Mouse (Mus musculus) lung, embryonic 16.5 days (tissue): Measurements from ENCODE around the gene Noxo1. TPM values are rescaled to one million over a fixed set of nuclear protein-coding genes. Genes with fewer than 3 reads are reported as not detected.
"Not testable (repeated sequence)": the region's sequence is repeated elsewhere in the genome, so short reads cannot be mapped to it uniquely, and the experiment has no call there.

ENCODE experiments used
- ATAC-seq: fragments of 200-750 bp; cut with Nextera tagmentation; 2 replicates; pipeline ENCODE4 v1.8.0; 2017; ENCODE audit warnings: low read depth, mild to moderate bottlenecking, moderate library complexity
- H3K27ac ChIP-seq: fragments of 300-500 bp; sonication (generic); 2 replicates; pipeline ENCODE4 v1.5.1; 2014; ENCODE audit warnings: mild to moderate bottlenecking, control low read depth, low read length
- H3K27me3 ChIP-seq: fragments of 300-500 bp; sonication (generic); 2 replicates; pipeline ENCODE4 v1.6.1; 2014; ENCODE audit warnings: low read depth, low read length, mixed read lengths; ENCODE audit not compliant: control insufficient read depth, insufficient read depth
- H3K36me3 ChIP-seq: fragments of 300-500 bp; sonication (generic); 2 replicates; pipeline ENCODE4 v1.6.1; 2014; ENCODE audit warnings: low read length; ENCODE audit not compliant: control insufficient read depth, insufficient read depth
- H3K4me1 ChIP-seq: fragments of 300-500 bp; sonication (generic); replicated peaks from 2 replicates; pipeline ENCODE4 v1.6.1; 2014; ENCODE audit warnings: low read length, mixed read lengths; ENCODE audit not compliant: control insufficient read depth, insufficient read depth
- H3K4me2 ChIP-seq: fragments of 300-500 bp; sonication (generic); 2 replicates; pipeline ENCODE4 v1.6.1; 2014; ENCODE audit warnings: low read depth, low read length, control low read depth
- H3K4me3 ChIP-seq: fragments of 300-500 bp; sonication (generic); 2 replicates; pipeline ENCODE4 v1.5.1; 2014; ENCODE audit warnings: mild to moderate bottlenecking, low read length, control low read depth
- H3K9ac ChIP-seq: fragments of 300-500 bp; sonication (generic); 2 replicates; pipeline ENCODE4 v1.6.1; 2014; ENCODE audit warnings: low read length, control low read depth
- H3K9me3 ChIP-seq: fragments of 300-500 bp; sonication (generic); 2 replicates; pipeline ENCODE4 v1.6.1; 2016; ENCODE audit warnings: low read length; ENCODE audit not compliant: control insufficient read depth
- WGBS: fragments of 180-500 bp; shearing (Covaris S2); extraction: QIAGEN DNeasy Blood & Tissue Kit; methylation state at CpG from one replicate; pipeline ENCODE4 v1.1.7; 2014; 5-methylcytosine and 5-hydroxymethylcytosine counted together
- polyA plus RNA-seq: library from polyadenylated mRNA; unstranded; fragments of >200 nt; fragmentation: Nextera tagmentation; extraction: Ambion mirVana; gene quantifications from 2 replicates; pipeline ENCODE4 v1.2.1, GENCODE M21; 2015

Noxo1 gene
- polyA plus RNA-seq, 1 experiment from 2014 or later, result 4.2 TPM

- Histone ChIP-seq H3K4me2 (peak overlapping the region; percentile 88), H3K4me1 (peaks cover 31% of the 10 kb centered on the region), H3K4me3 (peak overlapping the region; percentile 92), H3K27ac (peak overlapping the region; percentile 80; the same call in 1 of the 2 replicates), H3K36me3 (peaks cover 18% of the 10 kb centered on the region), H3K9ac (peak overlapping the region; percentile 85)
- H3K9me3 ChIP-seq, ATAC-seq, H3K27me3 ChIP-seq: not testable (repeated sequence)
- under 1% methylated on average over 10 of the region's 11 CpGs for WGBS
Measured at GRCm38 (mm10) chr17:24720616-24721015, 24.6 kb downstream of the Noxo1 start.

GRCm38 (mm10) chr17:24721383-24721955 is 25.4 kb downstream of the Noxo1 start:
- not testable (repeated sequence) for ATAC-seq, H3K9me3 ChIP-seq, H3K27ac ChIP-seq, H3K27me3 ChIP-seq
- Histone ChIP-seq H3K4me3 (peak overlapping the region; percentile 92), H3K9ac (peak overlapping the region; percentile 65), H3K4me2 (peak overlapping the region; percentile 88), H3K36me3 (peaks cover 14% of the 10 kb centered on the region), H3K4me1 (peaks cover 31% of the 10 kb centered on the region)
- 34% methylated on average over 7 of the region's 7 CpGs for WGBS

- Histone ChIP-seq H3K36me3 (peaks cover 12% of the 10 kb centered on the region), H3K27ac (no peak overlapping the region), H3K27me3 (no peaks in the 10 kb centered on the region), H3K4me1 (peaks cover 31% of the 10 kb centered on the region), H3K4me3 (no peak overlapping the region), H3K9ac (0 out of 2 replicates have a peak overlapping the region, but pooled peaks have one; percentile 37), H3K9me3 (no peaks in the 10 kb centered on the region), H3K4me2 (peak overlapping the region; percentile 89)
- no peak for ATAC-seq
- 29% methylated on average over 13 of the region's 13 CpGs for WGBS
Measured at GRCm38 (mm10) chr17:24722220-24722924, 26.3 kb downstream of the Noxo1 start.

GRCm38 (mm10) chr17:24723122-24723880 is 27.3 kb downstream of the Noxo1 start:
- ATAC-seq, result no peak
- peak overlapping the region; percentile 89 for H3K4me2 ChIP-seq
- H3K4me3 ChIP-seq, result peak overlapping the region; percentile 93
- H3K9me3 ChIP-seq, result no peaks in the 10 kb centered on the region
- H3K4me1 ChIP-seq, result peaks cover 31% of the 10 kb centered on the region
- peak overlapping the region; percentile 94 for H3K9ac ChIP-seq
- peaks cover 12% of the 10 kb centered on the region for H3K36me3 ChIP-seq
- H3K27me3 ChIP-seq, result no peaks in the 10 kb centered on the region
- under 1% methylated on average over 12 of the region's 12 CpGs for WGBS
- H3K27ac ChIP-seq, result peak overlapping the region; percentile 84

GRCm38 (mm10) chr17:24723881-24724180 is 27.8 kb downstream of the Noxo1 start:
- no peak for ATAC-seq
- Histone ChIP-seq H3K27me3 (no peaks in the 10 kb centered on the region), H3K36me3 (peaks cover 12% of the 10 kb centered on the region), H3K4me3 (peak overlapping the region; percentile 93), H3K9me3 (no peaks in the 10 kb centered on the region), H3K4me1 (peaks cover 26% of the 10 kb centered on the region), H3K9ac (peak overlapping the region; percentile 94), H3K27ac (peak overlapping the region; percentile 84), H3K4me2 (peak overlapping the region; percentile 89)
- WGBS, result under 1% methylated on average over 15 of the region's 15 CpGs

GRCm38 (mm10) chr17:24724184-24724583 is 28.1 kb downstream of the Noxo1 start, which contains the start of gene Ndufb10:
TSS of gene Ndufb10 (minus strand) at chr17:24724478.
- Histone ChIP-seq H3K36me3 (peaks cover 12% of the 10 kb centered on the region), H3K4me1 (peaks cover 24% of the 10 kb centered on the region), H3K27me3 (no peaks in the 10 kb centered on the region), H3K27ac (peak within 1 kb of the TSS; percentile 84), H3K4me3 (peak within 1 kb of the TSS; percentile 93), H3K9me3 (no peaks in the 10 kb centered on the region), H3K4me2 (peak within 1 kb of the TSS; percentile 89), H3K9ac (peak within 1 kb of the TSS; percentile 94)
- ATAC-seq, result peak; percentile 79
- under 1% methylated on average over 30 of the region's 30 CpGs for whole genome bisulfite sequencing

- no peak overlapping the region for H3K9ac ChIP-seq
- H3K27ac ChIP-seq, result no peak overlapping the region
- no peak overlapping the region for H3K4me3 ChIP-seq
- no peak overlapping the region for H3K4me2 ChIP-seq
- no peaks in the 10 kb centered on the region for H3K27me3 ChIP-seq
- ATAC-seq, result no peak
- H3K4me1 ChIP-seq, result peaks cover 24% of the 10 kb centered on the region
- H3K36me3 ChIP-seq, result peaks cover 12% of the 10 kb centered on the region
- WGBS, result 73% methylated on average over 3 of the region's 3 CpGs
- H3K9me3 ChIP-seq, result no peaks in the 10 kb centered on the region
Measured at GRCm38 (mm10) chr17:24725637-24726390, 29.8 kb downstream of the Noxo1 start.

GRCm38 (mm10) chr17:24727618-24728017 is 31.6 kb downstream of the Noxo1 start, which contains the start of gene Rpl3l:
TSS of gene Rpl3l (plus strand) at chr17:24727820.
- no peaks in the 10 kb centered on the region for H3K27me3 ChIP-seq
- no peak within 1 kb of the TSS for H3K4me3 ChIP-seq
- no peak within 1 kb of the TSS for H3K4me2 ChIP-seq
- no peaks in the 10 kb centered on the region for H3K9me3 ChIP-seq
- no peak within 1 kb of the TSS for H3K27ac ChIP-seq
- no peak within 1 kb of the TSS for H3K9ac ChIP-seq
- H3K36me3 ChIP-seq, result no peaks in the 10 kb centered on the region; the same call in 1 of the 2 replicates
- peaks cover 9% of the 10 kb centered on the region for H3K4me1 ChIP-seq
- ATAC-seq, result no peak
- 71% methylated on average over 2 of the region's 2 CpGs for WGBS
